Mouse (Mus musculus): ENCODE data around the gene Col6a5. TPM values are rescaled to one million over a fixed set of nuclear protein-coding genes. Genes with fewer than 3 reads are reported as not detected.
"Not testable (repeated sequence)": the region's sequence is repeated elsewhere in the genome, so short reads cannot be mapped to it uniquely, and the experiment has no call there.

Gene Col6a5
- polyA plus RNA-seq, 1 experiment from 2014 or later, result 0.40 TPM

DNA sequence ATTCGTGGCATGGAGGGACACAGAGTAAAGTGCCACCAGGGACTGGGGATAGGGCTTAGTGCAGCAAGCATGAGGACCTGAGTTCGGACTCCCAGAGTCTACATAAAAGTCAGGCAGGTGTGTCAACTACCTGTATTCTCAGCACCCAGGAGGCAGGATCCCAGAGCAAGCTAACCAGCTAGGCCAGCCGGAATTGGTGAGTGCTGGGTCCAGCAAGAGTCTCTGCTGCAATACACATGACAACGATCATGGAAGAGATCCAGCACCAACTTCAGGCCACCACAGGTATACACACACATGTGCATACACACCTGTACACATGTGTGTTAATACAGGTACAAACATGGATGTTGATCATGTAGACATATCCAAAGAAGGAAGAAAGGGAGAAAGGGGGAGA lies 112.0 kb downstream of the Col6a5 start:
- Histone ChIP-seq H3K4me2 (no peak overlapping the region), H3K36me3 (no peaks in the 10 kb centered on the region), H3K9ac (no peak overlapping the region), H3K9me3 (no peaks in the 10 kb centered on the region), H3K27me3 (no peaks in the 10 kb centered on the region), H3K4me1 (replicated peaks) (no peaks in the 10 kb centered on the region; the same call in 1 of the 2 replicates), H3K4me3 (no peak overlapping the region), H3K27ac (replicated peaks) (no peak overlapping the region)
- no peak for ATAC-seq (ENCODE audit: low FRiP score, low read depth)
- 79% methylated on average over 4 of the region's 4 CpGs for WGBS

DNA sequence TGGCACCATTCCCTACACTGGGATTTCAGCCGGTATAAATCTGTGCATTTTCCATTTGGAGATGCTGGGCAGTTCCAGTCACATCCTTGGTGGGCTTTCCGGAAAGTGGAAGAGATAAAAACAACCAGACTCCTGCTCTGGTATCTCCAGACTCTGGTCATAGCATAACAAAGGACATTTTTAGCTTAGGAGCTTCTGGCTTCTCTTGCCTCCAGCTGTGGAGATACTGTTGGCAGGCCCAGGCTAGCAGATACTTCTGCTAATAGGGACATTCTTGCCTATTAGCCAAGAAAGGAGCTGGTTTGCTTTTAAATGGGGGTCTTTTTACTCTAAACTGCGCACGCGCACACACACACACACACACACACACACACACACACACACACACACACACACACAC lies 113.2 kb downstream of the Col6a5 start:
- WGBS, result 91% methylated on average over 5 of the region's 5 CpGs
- H3K4me1 ChIP-seq (replicated peaks), result no peaks in the 10 kb centered on the region; the same call in 1 of the 2 replicates
- H3K4me2 ChIP-seq, result no peak overlapping the region
- no peaks in the 10 kb centered on the region for H3K27me3 ChIP-seq
- H3K9me3 ChIP-seq, result no peaks in the 10 kb centered on the region
- H3K9ac ChIP-seq, result no peak overlapping the region
- H3K27ac ChIP-seq (replicated peaks), result no peak overlapping the region
- no peak for ATAC-seq (ENCODE audit: low FRiP score, low read depth)
- no peaks in the 10 kb centered on the region for H3K36me3 ChIP-seq
- no peak overlapping the region for H3K4me3 ChIP-seq

GRCm38 (mm10) chr9:105841386-105841785 lies 119.1 kb downstream of the Col6a5 start:
- H3K36me3 ChIP-seq; H3K9me3 ChIP-seq; ATAC-seq (ENCODE audit: low FRiP score, low read depth); H3K27me3 ChIP-seq; H3K4me3 ChIP-seq; H3K9ac ChIP-seq; H3K4me2 ChIP-seq; H3K27ac ChIP-seq (replicated peaks); H3K4me1 ChIP-seq (replicated peaks): not testable (repeated sequence)
- WGBS, result 71% methylated on average over 5 of the region's 5 CpGs

GRCm38 (mm10) chr9:105839147-105839515 lies 121.3 kb downstream of the Col6a5 start:
- no peaks in the 10 kb centered on the region for H3K36me3 ChIP-seq
- H3K27ac ChIP-seq (replicated peaks), result no peak overlapping the region
- no peaks in the 10 kb centered on the region for H3K27me3 ChIP-seq
- ATAC-seq (ENCODE audit: low FRiP score, low read depth), result no peak
- H3K4me2 ChIP-seq, result no peak overlapping the region
- 0 out of 2 replicates have a peak, but pooled peaks cover 4% of the 10 kb centered on the region for H3K4me1 ChIP-seq (replicated peaks)
- no peak overlapping the region for H3K4me3 ChIP-seq
- H3K9me3 ChIP-seq, result no peaks in the 10 kb centered on the region
- H3K9ac ChIP-seq, result no peak overlapping the region
- 82% methylated on average over 5 of the region's 5 CpGs for WGBS

GRCm38 (mm10) chr9:105838396-105839146 lies 121.9 kb downstream of the Col6a5 start:
- Histone ChIP-seq H3K9ac (no peak overlapping the region), H3K9me3 (no peaks in the 10 kb centered on the region), H3K4me3 (no peak overlapping the region), H3K27ac (replicated peaks) (no peak overlapping the region), H3K27me3 (no peaks in the 10 kb centered on the region), H3K36me3 (no peaks in the 10 kb centered on the region), H3K4me1 (replicated peaks) (0 out of 2 replicates have a peak, but pooled peaks cover 4% of the 10 kb centered on the region), H3K4me2 (no peak overlapping the region)
- ATAC-seq (ENCODE audit: low FRiP score, low read depth), result no peak
- 83% methylated on average over 4 of the region's 4 CpGs for WGBS

DNA sequence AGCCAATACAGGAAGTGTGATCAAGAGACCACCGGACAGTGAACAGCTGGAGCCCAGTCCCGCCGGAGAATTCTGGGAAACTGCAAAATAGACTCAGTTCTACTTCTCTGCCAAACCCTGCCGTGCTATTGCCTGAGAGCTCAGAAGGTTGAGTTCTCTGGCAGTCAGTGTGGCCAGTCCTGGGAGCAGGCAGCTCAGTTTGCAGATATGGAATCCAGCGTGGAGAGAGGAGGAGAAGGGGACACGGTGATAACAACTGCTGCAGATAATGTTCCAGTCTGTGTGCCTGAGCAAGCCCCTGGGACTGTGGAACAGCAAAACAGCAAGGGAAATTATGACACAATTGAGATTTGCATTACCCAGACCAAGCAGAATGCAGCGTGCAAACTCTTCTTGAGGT lies 124.9 kb downstream of the Col6a5 start:
- no peak overlapping the region for H3K27ac ChIP-seq (replicated peaks)
- WGBS, result 72% methylated on average over 7 of the region's 7 CpGs
- 0 out of 2 replicates have a peak, but pooled peaks cover 4% of the 10 kb centered on the region for H3K4me1 ChIP-seq (replicated peaks)
- no peak overlapping the region for H3K9ac ChIP-seq
- ATAC-seq (ENCODE audit: low FRiP score, low read depth), result no peak
- H3K27me3 ChIP-seq, result no peaks in the 10 kb centered on the region
- H3K36me3 ChIP-seq, result no peaks in the 10 kb centered on the region
- no peak overlapping the region for H3K4me3 ChIP-seq
- H3K9me3 ChIP-seq, result no peaks in the 10 kb centered on the region
- H3K4me2 ChIP-seq, result no peak overlapping the region

DNA sequence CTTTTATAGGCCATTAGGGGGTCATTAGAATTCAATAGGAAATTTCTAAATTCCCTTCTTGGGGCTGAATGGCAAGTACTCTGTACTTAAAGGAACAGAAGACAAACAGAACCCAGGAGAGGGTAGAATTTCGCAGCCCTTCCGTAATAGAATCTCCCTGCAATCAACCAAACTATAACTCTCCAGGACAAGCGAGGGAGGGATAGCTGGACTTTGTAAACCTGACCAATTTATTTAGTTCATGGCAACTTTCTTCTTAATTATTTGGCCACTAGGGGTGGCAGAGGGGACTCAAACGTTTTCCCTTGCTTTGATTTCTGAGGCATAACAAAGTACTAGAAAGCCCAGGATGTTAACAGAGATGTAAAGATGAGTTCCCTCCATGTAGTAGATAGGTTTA lies 125.6 kb downstream of the Col6a5 start:
- Histone ChIP-seq H3K9me3 (no peaks in the 10 kb centered on the region), H3K36me3 (no peaks in the 10 kb centered on the region), H3K27ac (replicated peaks) (no peak overlapping the region), H3K4me2 (no peak overlapping the region), H3K9ac (no peak overlapping the region), H3K4me1 (replicated peaks) (0 out of 2 replicates have a peak, but pooled peaks cover 4% of the 10 kb centered on the region), H3K4me3 (no peak overlapping the region), H3K27me3 (no peaks in the 10 kb centered on the region)
- 56% methylated on average over 4 of the region's 4 CpGs for WGBS
- no peak for ATAC-seq (ENCODE audit: low FRiP score, low read depth)

- H3K36me3 ChIP-seq, result no peaks in the 10 kb centered on the region
- no peaks in the 10 kb centered on the region for H3K9me3 ChIP-seq
- H3K4me2 ChIP-seq, result no peak overlapping the region
- no peak overlapping the region for H3K4me3 ChIP-seq
- H3K9ac ChIP-seq, result no peak overlapping the region
- peaks cover 9% of the 10 kb centered on the region for H3K4me1 ChIP-seq (replicated peaks)
- ATAC-seq (ENCODE audit: low FRiP score, low read depth), result no peak
- peaks cover 8% of the 10 kb centered on the region; the same call in 1 of the 2 replicates for H3K27me3 ChIP-seq
- WGBS, result 94% methylated on average over 9 of the region's 9 CpGs
- H3K27ac ChIP-seq (replicated peaks), result no peak overlapping the region
Measured at GRCm38 (mm10) chr9:105831291-105831690, 129.2 kb downstream of the Col6a5 start.

DNA sequence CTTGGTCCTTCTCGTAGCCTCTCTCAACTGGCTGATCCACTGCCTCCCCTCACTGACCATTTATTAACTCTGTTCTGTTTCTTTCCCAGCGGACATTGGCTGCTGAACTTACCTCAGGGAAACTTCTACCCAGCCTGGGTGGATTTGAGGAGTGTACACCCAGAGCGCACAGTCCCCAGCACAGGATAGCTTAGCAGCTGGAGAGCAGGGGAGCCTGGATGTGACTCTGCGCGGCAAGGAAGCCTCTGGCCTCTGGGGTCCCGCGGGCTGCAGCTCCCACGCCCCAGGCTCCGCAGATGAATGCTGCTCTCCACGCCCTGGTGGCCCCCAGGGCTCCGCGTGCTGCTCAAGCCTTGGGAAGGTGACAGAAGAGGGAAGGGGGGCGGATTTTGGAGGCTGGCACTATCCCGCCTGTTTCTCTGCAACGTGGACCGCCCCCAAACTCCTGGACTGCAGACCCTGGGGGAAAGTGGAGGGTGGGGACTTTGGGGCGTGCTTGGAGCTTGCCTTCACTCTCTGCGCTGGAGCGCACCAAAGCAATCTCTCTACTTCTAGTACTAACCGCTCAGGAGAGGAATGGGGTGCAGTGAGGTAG lies 132.6 kb downstream of the Col6a5 start, which contains the start of gene Col6a6:
Gene Col6a6, minus strand, starts transcription at position 370 of the 595 bp plus-strand sequence.
- H3K4me3 ChIP-seq, result no peak within 1 kb of the TSS
- WGBS, result 18% methylated on average over 20 of the region's 20 CpGs

DNA sequence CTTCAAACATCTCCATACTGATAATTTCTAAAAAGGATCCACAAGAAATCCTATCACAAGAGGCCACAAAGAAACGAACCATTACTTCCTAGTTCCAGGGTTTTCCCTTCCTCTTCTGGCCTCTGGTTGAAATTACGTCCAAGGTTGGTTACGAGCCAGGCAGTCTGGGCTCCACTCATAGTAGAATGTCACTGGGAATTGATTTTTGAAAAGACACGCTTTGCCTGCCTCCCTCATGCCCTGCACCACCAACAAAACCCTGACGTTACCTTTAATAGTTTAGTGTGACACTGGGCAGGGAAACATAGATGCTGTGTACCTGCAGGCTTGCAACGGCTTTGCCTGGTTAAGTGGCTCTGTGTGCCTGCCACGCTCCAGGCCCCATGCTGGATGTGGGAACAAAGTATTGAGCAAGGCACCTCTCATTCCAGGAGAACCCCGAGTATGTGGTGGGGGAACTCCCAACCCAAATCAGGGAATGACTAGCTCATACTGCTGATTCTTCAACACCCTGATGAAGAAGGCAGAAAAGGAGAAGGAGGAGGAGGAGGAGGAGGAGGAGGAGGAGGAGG lies 133.3 kb downstream of the Col6a5 start:
- WGBS, result 71% methylated on average over 8 of the region's 8 CpGs
- no peak overlapping the region for H3K9ac ChIP-seq
- H3K36me3 ChIP-seq, result no peaks in the 10 kb centered on the region
- peaks cover 8% of the 10 kb centered on the region; the same call in 1 of the 2 replicates for H3K27me3 ChIP-seq
- peaks cover 5% of the 10 kb centered on the region for H3K4me1 ChIP-seq (replicated peaks)
- H3K27ac ChIP-seq (replicated peaks), result no peak overlapping the region
- no peak overlapping the region for H3K4me2 ChIP-seq
- H3K4me3 ChIP-seq, result no peak overlapping the region
- no peaks in the 10 kb centered on the region for H3K9me3 ChIP-seq
- no peak for ATAC-seq (ENCODE audit: low FRiP score, low read depth)

More for the DNA sequence above, 132.6 kb downstream of the Col6a5 start, which contains the start of gene Col6a6:
- H3K27ac ChIP-seq (replicated peaks), result no peak within 1 kb of the TSS
- H3K36me3 ChIP-seq, result no peaks in the 10 kb centered on the region
- peak within 1 kb of the TSS; percentile 37 for H3K4me2 ChIP-seq
- no peak for ATAC-seq (ENCODE audit: low FRiP score, low read depth)
- H3K4me1 ChIP-seq (replicated peaks), result peaks cover 5% of the 10 kb centered on the region
- H3K9ac ChIP-seq, result no peak within 1 kb of the TSS
- H3K27me3 ChIP-seq, result peaks cover 8% of the 10 kb centered on the region; the same call in 1 of the 2 replicates
- no peaks in the 10 kb centered on the region for H3K9me3 ChIP-seq

- no peak overlapping the region for H3K4me2 ChIP-seq
- no peak overlapping the region for H3K27ac ChIP-seq (replicated peaks)
- no peak overlapping the region for H3K4me3 ChIP-seq
- H3K9ac ChIP-seq, result no peak overlapping the region
- no peak for ATAC-seq (ENCODE audit: low FRiP score, low read depth)
- H3K27me3 ChIP-seq, result no peaks in the 10 kb centered on the region
- H3K36me3 ChIP-seq, result no peaks in the 10 kb centered on the region
- WGBS, result 92% methylated on average over 6 of the region's 6 CpGs
- no peaks in the 10 kb centered on the region for H3K9me3 ChIP-seq
- no peaks in the 10 kb centered on the region for H3K4me1 ChIP-seq (replicated peaks)
Measured at GRCm38 (mm10) chr9:105820711-105821110, 139.7 kb downstream of the Col6a5 start.

DNA sequence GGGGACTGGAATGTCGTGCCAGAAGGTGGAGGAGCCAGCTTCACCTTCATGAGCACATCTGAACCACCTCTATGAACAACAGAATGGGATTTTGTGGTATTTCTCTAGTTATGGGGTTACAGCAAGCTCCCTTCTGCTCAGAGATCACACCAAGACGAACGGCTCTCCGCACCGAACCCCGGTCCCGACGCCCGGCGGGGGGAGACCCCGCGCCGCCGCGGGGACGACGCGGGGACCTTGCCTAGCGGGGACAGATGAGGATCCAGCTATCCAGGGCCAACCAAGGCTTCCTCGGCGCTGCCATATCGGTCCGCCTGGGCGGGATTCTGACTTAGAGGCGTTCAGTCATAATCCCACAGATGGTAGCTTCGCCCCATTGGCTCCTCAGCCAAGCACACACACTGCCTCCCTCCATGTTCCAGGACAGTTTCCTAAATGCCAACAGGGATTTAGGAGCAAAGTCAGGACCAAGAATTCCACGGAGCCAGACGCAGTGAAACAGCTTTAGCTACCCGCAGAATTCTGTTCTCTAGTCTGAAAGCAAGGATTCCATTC lies 141.2 kb downstream of the Col6a5 start:
- Histone ChIP-seq H3K9me3 (no peaks in the 10 kb centered on the region), H3K36me3 (no peaks in the 10 kb centered on the region), H3K4me2 (no peak overlapping the region), H3K4me3 (no peak overlapping the region), H3K27me3 (no peaks in the 10 kb centered on the region), H3K9ac (no peak overlapping the region), H3K4me1 (replicated peaks) (no peaks in the 10 kb centered on the region), H3K27ac (replicated peaks) (no peak overlapping the region)
- ATAC-seq (ENCODE audit: low FRiP score, low read depth), result no peak
- 73% methylated on average over 29 of the region's 29 CpGs for WGBS
